Mouse (Mus musculus) olfactory bulb, adult 2 months (tissue): Measurements from ENCODE around the gene Tecpr2. TPM values are rescaled to one million over a fixed set of nuclear protein-coding genes. Genes with fewer than 3 reads are reported as not detected.

Experiments
- H3K27ac ChIP-seq: fragments of 200-500 bp; 2 replicates; pipeline ENCODE4 v1.5.1; 2012; ENCODE audit warnings: low read depth, low read length; ENCODE audit not compliant: insufficient read depth
- H3K4me1 ChIP-seq: fragments of 200-500 bp; 2 replicates; pipeline ENCODE4 v1.6.1; 2012; ENCODE audit warnings: low read length; ENCODE audit not compliant: control insufficient read depth, insufficient read depth
- H3K4me3 ChIP-seq: fragments of 200-500 bp; 2 replicates; pipeline ENCODE4 v1.5.1; 2012; ENCODE audit warnings: mild to moderate bottlenecking, low read depth, low read length, moderate library complexity; ENCODE audit not compliant: insufficient read depth
- CTCF ChIP-seq: fragments of 200-500 bp; IDR thresholded peaks from 2 replicates; pipeline ENCODE4 v1.5.1; 2012; ENCODE audit warnings: low read depth, mild to moderate bottlenecking, low read length, moderate library complexity; ENCODE audit not compliant: insufficient read depth
- POLR2A ChIP-seq: fragments of 200-500 bp; IDR thresholded peaks from 2 replicates; pipeline ENCODE4 v1.6.1; 2012; ENCODE audit warnings: mild to moderate bottlenecking, low read depth, low read length, moderate library complexity; ENCODE audit not compliant: insufficient read depth
- WGBS: fragments of 180-500 bp; shearing (Covaris S2); methylation state at CpG from one replicate; pipeline ENCODE4 v1.1.7; 2018; 5-methylcytosine and 5-hydroxymethylcytosine counted together
- polyA plus RNA-seq: library from polyadenylated mRNA; stranded (reverse); fragments of >200 nt; gene quantifications from 2 replicates; pipeline ENCODE4 v1.2.4, GENCODE M21; 2012; ENCODE audit warnings: low replicate concordance; ENCODE audit not compliant: missing spikeins, insufficient read depth, insufficient read length

Tecpr2 gene
- polyA plus RNA-seq, 1 experiment, result not detected

DNA sequence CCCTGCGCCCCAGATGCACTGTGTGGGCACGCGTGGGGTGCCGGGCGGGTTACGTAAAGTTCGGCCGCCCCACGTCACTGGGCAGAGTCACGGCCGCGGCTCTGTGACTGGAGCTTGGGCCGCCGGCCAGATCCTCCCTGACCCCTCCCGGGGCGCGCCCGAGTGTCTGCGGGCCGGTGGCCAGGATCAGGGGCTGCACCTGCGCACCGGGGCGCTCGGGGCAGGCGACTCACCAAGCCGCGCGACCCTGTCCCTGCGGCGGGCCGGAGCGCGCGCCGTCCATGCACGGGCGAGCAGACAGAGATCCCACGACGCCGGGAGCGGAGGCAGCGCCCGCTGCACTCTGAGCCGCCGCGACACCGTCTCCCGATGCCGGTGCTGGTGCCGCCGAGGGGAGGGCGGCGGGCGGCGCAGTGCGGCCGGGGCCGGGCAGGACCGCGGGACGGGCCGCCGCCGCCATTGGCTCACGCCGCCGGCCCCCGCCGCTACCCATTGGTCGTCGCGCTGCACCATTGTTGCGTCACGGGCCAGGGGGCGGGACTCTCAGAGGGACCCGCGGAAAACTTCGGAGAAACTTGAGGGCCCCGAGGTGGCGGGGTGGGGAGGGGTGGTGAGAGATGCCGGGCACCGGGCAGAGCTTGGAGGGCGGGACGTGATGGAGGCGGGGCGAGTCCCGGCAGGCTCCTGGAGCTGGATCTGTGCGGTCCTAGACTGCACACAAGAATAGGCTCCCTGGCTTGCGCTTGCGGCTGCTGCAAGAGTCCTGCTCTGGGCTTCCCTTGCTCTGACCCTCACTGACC lies 89.7 kb downstream of the Tecpr2 start, which contains the start of gene Ankrd9:
Ankrd9 (minus strand) TSS at position 434 of the 800 bp plus-strand sequence.
- peak within 1 kb of the TSS; percentile 60; the same call in 1 of the 2 replicates for H3K27ac ChIP-seq
- H3K4me3 ChIP-seq, result peak within 1 kb of the TSS; percentile 92
- H3K4me1 ChIP-seq, result peaks cover 22% of the 10 kb centered on the region
- TF ChIP-seq POLR2A, result peak; percentile 61; the same call in 1 of the 2 replicates
- no peak for TF ChIP-seq CTCF
- under 1% methylated on average over 89 of the region's 90 CpGs for WGBS

DNA sequence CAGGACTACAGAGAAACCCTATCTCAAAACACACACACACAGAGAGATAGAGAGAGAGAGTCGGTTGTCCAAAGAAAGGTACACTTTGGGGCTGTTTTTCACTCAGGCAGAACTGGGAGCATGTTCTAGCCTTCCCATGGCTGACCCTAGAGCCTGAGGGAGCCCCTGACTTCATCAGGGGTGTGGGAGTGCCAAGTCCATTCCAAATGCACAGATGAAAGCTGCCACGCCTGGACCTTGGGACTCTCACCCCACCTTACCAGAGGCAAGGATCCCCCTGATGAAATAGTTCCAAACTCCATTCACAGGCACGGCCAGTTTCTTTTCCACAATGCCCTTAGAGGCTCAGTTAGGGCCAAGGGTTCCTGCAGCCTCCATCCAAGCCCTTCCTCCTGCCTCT lies 90.7 kb downstream of the Tecpr2 start:
- H3K4me3 ChIP-seq, result no peak overlapping the region
- WGBS, result 86% methylated on average over 3 of the region's 3 CpGs
- H3K27ac ChIP-seq, result no peak overlapping the region
- H3K4me1 ChIP-seq, result peaks cover 22% of the 10 kb centered on the region
- TF ChIP-seq POLR2A (no peak), CTCF (no peak)

DNA sequence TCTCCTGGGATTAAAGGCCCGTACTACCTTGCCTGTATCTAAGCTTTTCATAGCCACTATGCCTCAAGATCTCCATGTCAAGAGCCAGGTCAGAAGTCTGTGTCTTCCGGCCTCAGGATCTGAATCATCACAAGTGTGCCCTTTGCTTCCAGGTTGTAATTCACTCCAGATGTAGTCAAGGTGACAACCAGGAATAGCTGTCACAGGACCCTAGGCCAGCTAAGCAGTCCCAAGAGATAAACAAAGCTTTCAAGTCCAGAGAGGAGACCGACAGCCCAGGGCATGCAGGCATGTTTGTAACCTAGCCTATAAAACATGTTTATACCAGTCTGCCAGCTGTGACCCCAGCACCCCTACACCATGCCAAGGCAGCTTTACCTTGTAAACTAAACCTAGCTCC lies 92.7 kb downstream of the Tecpr2 start:
- WGBS, result 95% methylated on average over 3 of the region's 3 CpGs
- TF ChIP-seq POLR2A, result no peak
- TF ChIP-seq CTCF, result no peak
- no peak overlapping the region for H3K4me3 ChIP-seq
- H3K4me1 ChIP-seq, result peaks cover 16% of the 10 kb centered on the region
- H3K27ac ChIP-seq, result no peak overlapping the region

DNA sequence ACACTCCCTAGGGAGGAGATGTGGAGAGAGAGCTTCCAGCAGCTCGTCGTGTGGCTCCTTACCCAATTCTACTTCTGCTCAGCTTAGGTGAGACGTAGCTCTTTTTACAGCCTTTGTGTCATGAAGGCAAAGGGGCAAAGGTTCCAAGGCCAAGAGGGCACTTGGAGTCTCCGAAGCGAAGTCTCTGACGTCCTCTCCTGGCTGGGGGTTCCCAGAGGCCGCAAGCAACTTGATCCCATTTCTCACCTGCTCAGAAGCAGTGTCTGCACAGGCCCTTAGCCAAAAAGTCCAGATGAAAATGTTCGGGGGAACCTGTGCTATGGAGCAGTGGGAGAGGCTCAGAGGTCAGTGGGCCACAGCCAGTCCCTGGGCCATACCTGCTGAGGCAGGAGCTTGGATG lies 94.0 kb downstream of the Tecpr2 start:
- no peak overlapping the region for H3K4me3 ChIP-seq
- peaks cover 7% of the 10 kb centered on the region for H3K4me1 ChIP-seq
- 89% methylated on average over 8 of the region's 8 CpGs for WGBS
- no peak overlapping the region for H3K27ac ChIP-seq
- TF ChIP-seq POLR2A (no peak), CTCF (no peak)

DNA sequence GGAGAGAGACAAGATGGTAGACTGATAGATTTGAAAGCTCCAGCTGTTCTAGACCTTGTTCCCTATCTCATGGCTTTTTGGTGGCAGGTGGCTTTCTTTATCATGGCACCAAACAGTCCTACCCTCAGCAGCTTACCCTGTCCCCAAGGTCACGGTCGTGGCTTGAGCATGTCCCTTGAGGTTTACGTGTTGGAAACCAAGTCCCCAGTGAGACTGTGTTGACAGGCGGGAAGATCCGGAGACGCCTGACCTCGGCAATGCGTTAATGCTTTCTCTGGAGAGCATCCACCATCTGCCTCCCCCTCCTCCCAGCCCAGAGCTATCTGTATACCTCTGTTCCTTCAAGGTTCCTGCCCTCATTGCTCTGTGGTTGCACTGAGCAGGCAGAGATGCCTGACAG lies 94.7 kb downstream of the Tecpr2 start:
- H3K27ac ChIP-seq, result no peak overlapping the region
- 95% methylated on average over 8 of the region's 8 CpGs for WGBS
- H3K4me1 ChIP-seq, result peaks cover 4% of the 10 kb centered on the region
- no peak overlapping the region for H3K4me3 ChIP-seq
- no peak for TF ChIP-seq POLR2A
- TF ChIP-seq CTCF, result no peak

DNA sequence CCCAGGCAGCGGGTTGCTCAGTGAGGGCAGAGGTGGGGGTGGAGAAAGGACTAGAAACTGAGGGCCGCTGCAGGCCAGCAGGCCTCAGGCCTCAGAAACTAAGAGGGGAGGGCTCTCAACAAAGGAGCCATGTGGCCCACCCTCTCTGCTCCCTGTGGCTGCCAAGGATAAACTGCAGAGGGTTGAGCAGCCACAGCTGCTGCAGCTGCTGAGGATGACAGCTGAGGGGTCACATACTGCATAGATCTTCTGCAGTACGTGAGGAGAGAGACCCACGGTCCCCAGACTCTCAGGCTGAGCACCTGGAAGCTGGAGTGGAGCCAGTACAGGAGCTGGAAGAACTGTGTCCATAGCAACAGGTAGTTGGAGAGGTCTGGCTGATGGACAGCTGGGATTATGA lies 95.5 kb downstream of the Tecpr2 start:
- TF ChIP-seq POLR2A, result no peak
- TF ChIP-seq CTCF, result no peak
- no peaks in the 10 kb centered on the region for H3K4me1 ChIP-seq
- H3K4me3 ChIP-seq, result no peak overlapping the region
- 64% methylated on average over 4 of the region's 4 CpGs for WGBS
- H3K27ac ChIP-seq, result no peak overlapping the region

DNA sequence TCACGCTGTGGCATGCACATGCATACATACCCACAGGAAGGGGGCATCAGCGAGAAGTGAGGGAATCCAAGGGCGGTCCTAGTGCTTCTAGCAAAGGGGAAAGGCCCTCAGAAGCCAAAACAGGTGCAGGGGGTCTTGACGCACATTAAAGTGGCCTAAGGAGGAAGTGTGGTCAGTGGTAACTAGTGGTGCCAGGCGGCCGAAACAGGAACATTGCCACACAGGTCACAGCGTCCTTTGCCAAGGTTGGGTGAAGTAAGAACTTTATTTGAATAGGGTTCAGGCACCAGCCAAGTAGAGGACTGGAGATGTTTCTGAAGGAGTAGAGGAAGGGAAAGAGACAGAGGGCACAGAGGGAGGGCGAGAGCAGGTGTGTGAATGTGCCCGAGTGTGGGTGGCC lies 96.1 kb downstream of the Tecpr2 start:
- TF ChIP-seq POLR2A, result no peak
- TF ChIP-seq CTCF, result no peak
- WGBS, result 88% methylated on average over 9 of the region's 9 CpGs
- H3K4me3 ChIP-seq, result no peak overlapping the region
- H3K4me1 ChIP-seq, result no peaks in the 10 kb centered on the region
- H3K27ac ChIP-seq, result no peak overlapping the region

DNA sequence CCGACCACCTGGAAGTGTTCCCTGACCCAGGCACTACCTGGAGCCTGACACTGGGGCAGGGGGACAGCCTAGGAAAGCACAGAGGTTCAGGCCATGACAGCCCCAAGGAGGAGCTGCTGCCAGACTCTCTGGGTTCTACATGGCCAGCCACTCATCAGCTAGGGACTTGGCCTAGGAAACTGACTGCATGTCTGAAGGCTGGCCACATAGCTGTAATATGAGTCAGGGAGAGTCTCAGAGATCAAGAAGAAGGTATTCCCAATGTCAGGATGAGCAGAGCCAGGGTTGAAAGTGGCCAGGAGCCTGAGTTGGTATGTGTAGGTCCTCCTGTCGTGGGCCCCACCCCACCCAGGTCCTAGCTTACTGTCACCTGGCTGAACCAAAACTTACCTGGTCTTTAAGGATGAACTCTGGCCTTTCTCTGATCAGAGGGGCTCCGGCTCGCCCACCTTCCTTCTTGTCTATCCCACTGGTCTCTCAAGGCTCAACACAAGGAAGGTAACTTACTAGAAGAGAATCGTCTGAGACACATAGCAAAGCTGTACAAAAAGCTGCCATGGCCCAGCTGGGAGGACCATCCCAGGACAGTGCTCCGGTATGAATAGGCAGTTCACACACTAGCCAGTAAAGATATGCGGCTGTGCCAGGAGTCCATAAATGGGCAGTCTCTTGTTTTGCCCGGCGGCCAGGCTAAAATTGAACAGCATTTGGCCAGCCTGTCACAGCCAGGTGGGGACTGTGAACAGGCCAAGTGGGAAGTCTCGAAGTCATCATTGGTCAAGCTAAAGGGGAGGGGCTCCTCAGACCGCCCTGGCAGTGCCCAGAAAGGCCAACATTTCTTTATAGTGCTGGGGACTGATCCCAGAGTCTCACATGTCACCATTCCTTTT lies 97.7 kb downstream of the Tecpr2 start:
- WGBS, result 84% methylated on average over 11 of the region's 11 CpGs
- H3K27ac ChIP-seq, result no peak overlapping the region

DNA sequence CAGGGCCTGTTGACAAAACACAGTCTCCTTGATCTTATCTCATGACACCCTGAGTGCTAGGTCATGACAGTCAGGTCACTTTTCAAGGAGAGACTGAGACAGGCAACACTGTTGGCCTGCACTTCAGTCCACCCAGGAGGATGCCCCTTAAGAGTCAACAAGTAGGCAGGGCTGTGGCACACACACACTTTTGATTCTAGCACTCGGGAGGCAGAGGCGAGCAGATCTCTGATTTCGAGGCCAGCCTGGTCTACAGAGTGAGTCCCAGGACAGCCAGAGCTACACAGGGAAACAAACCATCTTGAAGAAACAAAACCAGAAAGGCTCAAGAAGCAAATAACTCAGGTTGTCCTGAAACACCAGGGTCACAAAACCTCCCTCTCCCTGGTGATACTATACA lies 100.3 kb downstream of the Tecpr2 start:
- Histone ChIP-seq H3K4me1 (peaks cover 12% of the 10 kb centered on the region), H3K4me3 (no peak overlapping the region), H3K27ac (no peak overlapping the region)
- 94% methylated on average over 3 of the region's 3 CpGs for WGBS
- TF ChIP-seq POLR2A (no peak), CTCF (no peak)

More for the DNA sequence above, 97.7 kb downstream of the Tecpr2 start:
- peaks cover 4% of the 10 kb centered on the region for H3K4me1 ChIP-seq
- no peak for TF ChIP-seq POLR2A
- TF ChIP-seq CTCF, result no peak
- no peak overlapping the region for H3K4me3 ChIP-seq
